Mouse (Mus musculus) thymus, adult 2 months (tissue): ENCODE measurements at regions not wholly inside any gene's neighbourhood (a gene's known extent, or its start where the extent isn't known, plus 50 kb on each side); places are given as distances from the start of the nearest gene placed in this dataset.
"Not testable (repeated sequence)": the region's sequence is repeated elsewhere in the genome, so short reads cannot be mapped to it uniquely, and the experiment has no call there.

Source experiments
- CTCF ChIP-seq: fragments of 200-500 bp; IDR thresholded peaks from 2 replicates; pipeline ENCODE4 v1.5.1; 2012; ENCODE audit warnings: mild to moderate bottlenecking, control low read depth, low read length, moderate library complexity, borderline replicate concordance; ENCODE audit not compliant: control insufficient read depth, poor library complexity, insufficient read depth; ENCODE audit errors: extremely low read depth
- POLR2A ChIP-seq: fragments of 200-500 bp; IDR thresholded peaks from 2 replicates; pipeline ENCODE4 v1.6.1; 2012; ENCODE audit warnings: mild to moderate bottlenecking, low read length, control low read depth, moderate library complexity; ENCODE audit not compliant: control insufficient read depth, poor library complexity, insufficient read depth; ENCODE audit errors: extremely low read depth

- not testable (repeated sequence) for TF ChIP-seq CTCF, POLR2A
Measured at GRCm38 (mm10) chr10:99338790-99339189, 75.8 kb downstream of the Dusp6 start.
